Comparison of ENCODE assay signal across 8 mouse cellular contexts in the genomic region with DNA sequence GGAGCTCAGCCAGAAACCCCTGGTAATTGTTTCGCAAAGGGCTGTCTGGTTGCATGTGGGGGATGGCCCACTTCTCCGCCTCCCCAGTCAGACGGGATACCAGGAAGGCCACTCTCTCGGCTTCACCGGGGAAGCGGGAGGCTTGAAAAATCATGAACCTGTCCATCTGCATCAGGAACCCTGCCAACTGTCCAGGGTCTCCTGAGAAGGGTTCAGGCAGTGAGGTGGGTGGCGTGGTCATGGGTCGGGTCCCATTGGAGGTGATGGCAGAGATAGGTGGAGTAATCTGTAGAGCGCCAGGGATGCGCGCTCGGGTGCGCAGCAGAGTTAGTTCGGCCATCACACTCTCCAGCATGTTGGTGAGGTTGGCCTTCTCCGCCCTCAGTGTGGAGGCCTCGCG. TPM values are rescaled to one million over a fixed set of nuclear protein-coding genes. Genes with fewer than 3 reads are reported as not detected.
DNase-seq lines count a peak whose midpoint lies in the region; ATAC-seq and TF ChIP-seq lines count a peak whose summit lies in the region.

No protein-coding gene starts in this region.

- H3K4me3 ChIP-seq in kidney, embryonic 14.5 days (ENCODE audit: low read length), result no peak overlapping the region; the same call in 1 of the 2 replicates
- peak overlapping the region; percentile 49 for H3K4me3 ChIP-seq in cerebellum, adult 2 months (replicated peaks; ENCODE audit: insufficient read depth, low read depth, low read length)
- peak overlapping the region; percentile 71 for H3K4me3 ChIP-seq in forebrain, embryonic 13.5 days
- no peak overlapping the region for H3K4me3 ChIP-seq in liver, embryonic 13.5 days (replicated peaks)

- TF ChIP-seq CTCF in cerebellum, adult 2 months (IDR thresholded peaks at IDR 0.05; ENCODE audit: borderline replicate concordance, insufficient read depth, low read depth, low read length), result no peak

- TF ChIP-seq POLR2A in cerebellum, adult 2 months (IDR thresholded peaks at IDR 0.05; ENCODE audit: borderline replicate concordance, insufficient read depth, low read length), result no peak

- H3K9me3 ChIP-seq in kidney, embryonic 14.5 days (ENCODE audit: control insufficient read depth, low read length), result no peaks in the 10 kb centered on the region
- H3K9me3 ChIP-seq in forebrain, embryonic 13.5 days (replicated peaks), result peaks cover 7% of the 10 kb centered on the region; the same call in 1 of the 2 replicates
- H3K9me3 ChIP-seq in liver, embryonic 13.5 days (replicated peaks), result no peaks in the 10 kb centered on the region

- no peaks in the 10 kb centered on the region for H3K27me3 ChIP-seq in kidney, embryonic 14.5 days (ENCODE audit: control insufficient read depth, insufficient read depth, low read length)
- H3K27me3 ChIP-seq in cerebellum, adult 2 months (ENCODE audit: control insufficient read depth, insufficient read depth, low read length), result no peaks in the 10 kb centered on the region
- H3K27me3 ChIP-seq in forebrain, embryonic 13.5 days, result 0 out of 2 replicates have a peak, but pooled peaks cover 6% of the 10 kb centered on the region
- no peaks in the 10 kb centered on the region for H3K27me3 ChIP-seq in liver, embryonic 13.5 days

- peak overlapping the region; percentile 78; the same call in 1 of the 2 replicates for H3K4me2 ChIP-seq in kidney, embryonic 14.5 days (replicated peaks; ENCODE audit: low read depth, low read length)
- peak overlapping the region; percentile 76 for H3K4me2 ChIP-seq in forebrain, embryonic 13.5 days
- peak overlapping the region; percentile 70; the same call in 1 of the 2 replicates for H3K4me2 ChIP-seq in liver, embryonic 13.5 days

- WGBS in kidney, embryonic 14.5 days, result 96% methylated on average over 17 of the region's 17 CpGs
- 96% methylated on average over 17 of the region's 17 CpGs for WGBS in cerebellum, adult 2 months
- WGBS in forebrain, embryonic 13.5 days, result 98% methylated on average over 17 of the region's 17 CpGs
- WGBS in liver, embryonic 13.5 days (ENCODE audit: insufficient replicate concordance), result 84% methylated on average over 17 of the region's 17 CpGs

- peaks cover 6% of the 10 kb centered on the region; the same call in 1 of the 2 replicates for H3K36me3 ChIP-seq in kidney, embryonic 14.5 days (ENCODE audit: control insufficient read depth, insufficient read depth, low read length)
- peaks cover 47% of the 10 kb centered on the region for H3K36me3 ChIP-seq in forebrain, embryonic 13.5 days (ENCODE audit: poor library complexity, severe bottlenecking)
- no peaks in the 10 kb centered on the region for H3K36me3 ChIP-seq in liver, embryonic 13.5 days

- no peak for DNase-seq in kidney, adult 18-20 months
- DNase-seq in cerebellum, adult 2 months, result peak in 1 of 2 experiments; percentile 33
- DNase-seq in liver, embryonic 13.5 days, result no peak
- DNase-seq in thymus, postnatal 14 days, result no peak
- no peak for DNase-seq in left cerebral cortex, adult 9 months (ENCODE audit: low spot score in 2 of 2)
- no peak for DNase-seq in adrenal gland, postnatal 14 days

- H3K27ac ChIP-seq in kidney, embryonic 14.5 days (ENCODE audit: low read depth, low read length), result no peak overlapping the region
- no peak overlapping the region for H3K27ac ChIP-seq in cerebellum, adult 2 months (ENCODE audit: insufficient read depth, low read length)
- H3K27ac ChIP-seq in forebrain, embryonic 13.5 days, result no peak overlapping the region
- H3K27ac ChIP-seq in liver, embryonic 13.5 days, result no peak overlapping the region

- peak; percentile 2; the same call in 1 of the 2 replicates for ATAC-seq in kidney, embryonic 14.5 days (ENCODE audit: low FRiP score, low TSS enrichment)
- no peak for ATAC-seq in forebrain, embryonic 13.5 days
- ATAC-seq in liver, embryonic 13.5 days (ENCODE audit: low read depth), result no peak

- 0 out of 2 replicates have a peak overlapping the region, but pooled peaks have one; percentile 76 for H3K9ac ChIP-seq in kidney, embryonic 14.5 days (ENCODE audit: low read depth, low read length)
- H3K9ac ChIP-seq in forebrain, embryonic 13.5 days, result peak overlapping the region; percentile 86; the same call in 1 of the 2 replicates
- no peak overlapping the region; the same call in 1 of the 2 replicates for H3K9ac ChIP-seq in liver, embryonic 13.5 days

- H3K4me1 ChIP-seq in kidney, embryonic 14.5 days (ENCODE audit: control insufficient read depth, insufficient read depth, low read length), result no peaks in the 10 kb centered on the region
- H3K4me1 ChIP-seq in cerebellum, adult 2 months (ENCODE audit: control insufficient read depth, insufficient read depth, low read length), result no peaks in the 10 kb centered on the region; the same call in 1 of the 2 replicates
- peaks cover 48% of the 10 kb centered on the region for H3K4me1 ChIP-seq in forebrain, embryonic 13.5 days
- peaks cover 5% of the 10 kb centered on the region; the same call in 1 of the 2 replicates for H3K4me1 ChIP-seq in liver, embryonic 13.5 days (replicated peaks)

RNA-seq across cellular contexts. Expression of gene Rtl6, which starts 0.9 kb away (rescaled TPM):
- 5.7 and 9.5 TPM in 2 replicates for polyA plus RNA-seq in kidney, embryonic 14.5 days (2014; fragmentation: Nextera tagmentation; extraction: Ambion mirVana)
- polyA plus RNA-seq in cerebellum, adult 2 months (2012; rRNA removed), result 21.6 and 22.6 TPM in 2 replicates
- polyA plus RNA-seq in forebrain, embryonic 13.5 days (2015; fragmentation: Nextera tagmentation; extraction: Ambion mirVana), result 43.5 and 50.2 TPM in 2 replicates
- polyA plus RNA-seq in liver, embryonic 13.5 days (2015; fragmentation: Nextera tagmentation; extraction: Ambion mirVana), result 1.1 and 1.3 TPM in 2 replicates
- 6.3 and 7.2 TPM in 2 replicates for total RNA-seq in adrenal gland, postnatal 14 days (2021)

Comparison
In these comparisons a context has a peak if more than half of its experiments do, and no peak if none do; other contexts are left out.
1. H3K4me3 ChIP-seq: peak in cerebellum, adult 2 months (single experiment) and forebrain, embryonic 13.5 days (single experiment); none in kidney, embryonic 14.5 days (single experiment) and liver, embryonic 13.5 days (single experiment).
2. Peak in every context shown above with its lines, with median percentiles within 50 percentile points of each other: H3K4me2 ChIP-seq.